Mouse (Mus musculus) forebrain, embryonic 16.5 days (tissue): ENCODE measurements at regions not wholly inside any gene's neighbourhood (a gene's known extent, or its start where the extent isn't known, plus 50 kb on each side); places are given as distances from the start of the nearest gene placed in this dataset.

ENCODE experiments used
- ATAC-seq: fragments of 200-750 bp; cut with Nextera tagmentation; 2 replicates; pipeline ENCODE4 v1.8.0; 2017; ENCODE audit warnings: mild to moderate bottlenecking, moderate library complexity
- H3K27ac ChIP-seq: fragments of 300-500 bp; sonication (generic); 2 replicates; pipeline ENCODE4 v1.5.1; 2014; ENCODE audit warnings: low read length, control low read depth
- H3K27me3 ChIP-seq: fragments of 300-500 bp; sonication (generic); replicated peaks from 2 replicates; pipeline ENCODE4 v1.6.1; 2014; ENCODE audit warnings: low read length; ENCODE audit not compliant: control insufficient read depth, insufficient read depth
- H3K36me3 ChIP-seq: fragments of 300-500 bp; sonication (generic); 2 replicates; pipeline ENCODE4 v1.6.1; 2014; ENCODE audit not compliant: control insufficient read depth, insufficient read depth
- H3K4me1 ChIP-seq: fragments of 300-500 bp; sonication (generic); replicated peaks from 2 replicates; pipeline ENCODE4 v1.6.1; 2014; ENCODE audit warnings: low read length; ENCODE audit not compliant: control insufficient read depth, insufficient read depth
- H3K4me2 ChIP-seq: fragments of 300-500 bp; sonication (generic); 2 replicates; pipeline ENCODE4 v1.6.1; 2014; ENCODE audit warnings: mild to moderate bottlenecking, low read length, control low read depth
- H3K4me3 ChIP-seq: fragments of 300-500 bp; sonication (generic); replicated peaks from 2 replicates; pipeline ENCODE4 v1.5.1; 2014; ENCODE audit warnings: mild to moderate bottlenecking, low read length, control low read depth
- H3K9ac ChIP-seq: fragments of 300-500 bp; sonication (generic); replicated peaks from 2 replicates; pipeline ENCODE4 v1.6.1; 2014; ENCODE audit warnings: low read depth, low read length, control low read depth
- H3K9me3 ChIP-seq: fragments of 300-500 bp; sonication (generic); 2 replicates; pipeline ENCODE4 v1.6.1; 2016; ENCODE audit warnings: low read length; ENCODE audit not compliant: control insufficient read depth
- WGBS: fragments of 180-500 bp; shearing (Covaris S2); extraction: QIAGEN DNeasy Blood & Tissue Kit; methylation state at CpG from one replicate; pipeline ENCODE4 v1.1.7; 2014; 5-methylcytosine and 5-hydroxymethylcytosine counted together

DNA sequence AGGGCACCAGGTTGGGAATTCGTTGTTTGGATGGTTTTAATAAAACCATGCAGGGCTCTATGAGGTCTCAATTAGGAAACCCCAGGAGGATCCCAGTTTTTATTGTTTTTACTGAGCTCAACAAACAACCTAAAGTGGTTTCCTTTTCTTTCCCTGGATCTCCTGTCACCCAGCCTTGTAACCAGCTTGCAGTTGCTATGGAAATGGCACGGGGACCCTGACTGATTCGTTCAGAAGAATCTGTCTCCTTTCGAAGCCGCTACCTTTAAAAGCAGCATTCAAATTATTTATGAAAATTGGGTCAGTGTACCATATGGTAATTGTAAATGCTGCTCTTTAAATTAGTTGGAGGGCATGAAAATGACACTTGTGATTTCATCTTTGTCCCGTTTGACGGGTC is 176.5 kb upstream of the Rhobtb1 start:
- Histone ChIP-seq H3K36me3 (no peaks in the 10 kb centered on the region), H3K4me1 (no peaks in the 10 kb centered on the region), H3K9me3 (no peaks in the 10 kb centered on the region), H3K9ac (no peak overlapping the region), H3K4me2 (no peak overlapping the region), H3K27me3 (no peaks in the 10 kb centered on the region), H3K4me3 (no peak overlapping the region), H3K27ac (no peak overlapping the region)
- WGBS, result 45% methylated on average over 7 of the region's 7 CpGs
- ATAC-seq, result no peak

GRCm38 (mm10) chr10:68976443-68977025 is 174.7 kb upstream of the Rhobtb1 start:
- no peak overlapping the region for H3K9ac ChIP-seq
- WGBS, result 86% methylated on average over 10 of the region's 10 CpGs
- no peaks in the 10 kb centered on the region for H3K27me3 ChIP-seq
- no peak for ATAC-seq
- no peak overlapping the region for H3K4me3 ChIP-seq
- H3K27ac ChIP-seq, result no peak overlapping the region
- no peaks in the 10 kb centered on the region for H3K36me3 ChIP-seq
- no peaks in the 10 kb centered on the region for H3K9me3 ChIP-seq
- H3K4me2 ChIP-seq, result no peak overlapping the region
- no peaks in the 10 kb centered on the region for H3K4me1 ChIP-seq

GRCm38 (mm10) chr10:68978115-68978514 is 173.1 kb upstream of the Rhobtb1 start:
- H3K9ac ChIP-seq, result no peak overlapping the region
- 70% methylated on average over 4 of the region's 4 CpGs for WGBS
- no peak overlapping the region for H3K4me2 ChIP-seq
- ATAC-seq, result no peak
- no peak overlapping the region for H3K27ac ChIP-seq
- H3K4me3 ChIP-seq, result no peak overlapping the region
- H3K36me3 ChIP-seq, result no peaks in the 10 kb centered on the region
- H3K4me1 ChIP-seq, result no peaks in the 10 kb centered on the region
- no peaks in the 10 kb centered on the region for H3K9me3 ChIP-seq
- H3K27me3 ChIP-seq, result no peaks in the 10 kb centered on the region

DNA sequence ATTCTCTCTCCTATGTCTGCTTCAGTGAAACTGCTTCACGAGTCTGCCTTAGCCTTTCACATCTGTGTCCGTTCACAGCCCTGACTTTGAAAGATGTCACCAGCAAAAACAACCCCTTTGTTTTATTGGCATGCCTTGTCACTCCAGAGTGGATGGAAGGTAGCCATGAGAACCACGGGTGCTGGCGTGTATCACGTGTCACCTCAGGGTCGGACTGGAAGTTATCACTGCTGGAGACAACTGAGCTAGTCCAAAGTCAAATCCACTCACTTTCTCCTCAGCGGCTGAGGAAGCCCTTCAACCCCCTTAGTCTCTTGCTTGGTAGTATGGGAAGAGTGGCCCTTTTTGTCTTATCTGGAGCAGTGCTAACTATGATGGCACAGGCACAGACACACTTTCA is 171.3 kb upstream of the Rhobtb1 start:
- no peak overlapping the region for H3K4me3 ChIP-seq
- H3K27ac ChIP-seq, result no peak overlapping the region
- H3K9ac ChIP-seq, result no peak overlapping the region
- WGBS, result 88% methylated on average over 7 of the region's 7 CpGs
- no peaks in the 10 kb centered on the region for H3K9me3 ChIP-seq
- no peak for ATAC-seq
- no peaks in the 10 kb centered on the region for H3K4me1 ChIP-seq
- H3K36me3 ChIP-seq, result no peaks in the 10 kb centered on the region
- H3K27me3 ChIP-seq, result no peaks in the 10 kb centered on the region
- H3K4me2 ChIP-seq, result no peak overlapping the region

GRCm38 (mm10) chr10:68982288-68982687 is 168.9 kb upstream of the Rhobtb1 start:
- Histone ChIP-seq H3K4me3 (no peak overlapping the region), H3K4me1 (no peaks in the 10 kb centered on the region), H3K27ac (no peak overlapping the region), H3K9me3 (no peaks in the 10 kb centered on the region), H3K9ac (no peak overlapping the region), H3K27me3 (no peaks in the 10 kb centered on the region), H3K4me2 (no peak overlapping the region), H3K36me3 (no peaks in the 10 kb centered on the region)
- no peak for ATAC-seq
- 85% methylated on average over 8 of the region's 8 CpGs for WGBS

- WGBS, result 83% methylated on average over 6 of the region's 6 CpGs
- Histone ChIP-seq H3K27ac (no peak overlapping the region), H3K4me2 (no peak overlapping the region), H3K36me3 (no peaks in the 10 kb centered on the region), H3K9me3 (no peaks in the 10 kb centered on the region), H3K9ac (no peak overlapping the region), H3K4me1 (no peaks in the 10 kb centered on the region), H3K27me3 (no peaks in the 10 kb centered on the region), H3K4me3 (no peak overlapping the region)
- ATAC-seq, result no peak
Measured at GRCm38 (mm10) chr10:68990584-68990983, 160.7 kb upstream of the Rhobtb1 start.

DNA sequence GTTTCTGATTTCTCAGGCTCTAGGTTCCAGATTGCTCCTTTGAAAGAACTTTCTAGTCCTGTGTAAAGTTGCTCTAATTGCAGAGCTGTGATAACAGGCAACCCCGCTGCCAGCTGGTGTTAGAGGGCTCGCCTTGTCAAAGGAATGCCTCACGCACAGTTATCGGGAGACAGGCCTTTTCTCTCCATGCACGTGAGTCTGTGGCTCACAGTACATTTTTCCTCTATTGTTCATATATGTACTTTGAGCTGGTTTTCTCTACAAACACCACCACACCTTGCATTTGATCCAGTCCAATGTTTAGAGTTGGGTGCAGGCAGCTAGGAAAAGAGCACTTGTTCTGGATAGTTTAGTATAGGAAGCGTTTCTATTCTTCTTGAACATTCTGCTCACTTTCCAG is 151.6 kb upstream of the Rhobtb1 start:
- no peak for ATAC-seq
- WGBS, result 91% methylated on average over 6 of the region's 6 CpGs
- H3K27ac ChIP-seq, result no peak overlapping the region

DNA sequence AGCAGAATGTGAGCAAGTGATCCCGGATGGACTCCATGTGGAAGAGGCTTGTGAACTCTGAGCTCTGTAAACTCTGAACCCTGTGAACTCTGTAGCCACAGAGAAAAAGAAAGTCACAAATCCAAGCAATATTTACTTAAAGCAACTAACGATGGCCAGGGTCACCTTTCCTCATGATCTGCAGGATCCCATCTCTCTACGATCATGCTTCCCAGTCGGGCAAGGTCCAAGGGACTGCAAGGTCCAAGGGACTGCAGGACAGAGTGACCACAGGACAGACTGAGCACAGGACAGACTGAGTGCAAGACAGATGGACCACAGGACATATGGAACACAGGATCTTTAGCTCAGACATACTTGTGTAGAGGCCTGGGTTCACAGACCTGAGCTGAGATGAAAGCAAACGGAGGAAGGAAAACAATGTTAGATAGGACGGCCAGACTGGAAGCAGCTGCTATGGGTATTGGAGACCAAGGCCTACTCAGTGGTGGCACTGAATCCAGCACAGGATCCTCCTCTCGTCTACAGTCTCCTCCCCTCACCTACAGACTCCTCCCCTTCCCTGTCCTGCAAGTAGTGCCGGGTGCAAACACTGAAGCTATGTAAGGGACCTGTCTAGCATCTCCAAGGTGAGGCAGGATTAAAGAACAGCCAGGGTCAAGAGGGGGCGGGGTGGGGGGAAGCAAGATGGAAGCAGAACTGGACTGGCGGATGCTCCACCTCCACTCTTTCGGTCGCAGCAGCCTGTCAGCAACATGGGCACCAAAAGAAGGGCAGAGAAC is 149.4 kb upstream of the Rhobtb1 start:
- Histone ChIP-seq H3K36me3 (no peaks in the 10 kb centered on the region), H3K4me2 (no peak overlapping the region), H3K27me3 (no peaks in the 10 kb centered on the region), H3K4me1 (no peaks in the 10 kb centered on the region), H3K9me3 (0 out of 2 replicates have a peak, but pooled peaks cover 2% of the 10 kb centered on the region), H3K9ac (no peak overlapping the region), H3K27ac (no peak overlapping the region), H3K4me3 (no peak overlapping the region)
- no peak for ATAC-seq
- 90% methylated on average over 12 of the region's 12 CpGs for WGBS

More for the DNA sequence above, 151.6 kb upstream of the Rhobtb1 start:
- no peak overlapping the region for H3K4me2 ChIP-seq
- H3K4me1 ChIP-seq, result no peaks in the 10 kb centered on the region
- H3K9ac ChIP-seq, result no peak overlapping the region
- H3K36me3 ChIP-seq, result no peaks in the 10 kb centered on the region
- H3K9me3 ChIP-seq, result 0 out of 2 replicates have a peak, but pooled peaks cover 2% of the 10 kb centered on the region
- no peaks in the 10 kb centered on the region for H3K27me3 ChIP-seq
- H3K4me3 ChIP-seq, result no peak overlapping the region

- ATAC-seq, result no peak
- Histone ChIP-seq H3K36me3 (no peaks in the 10 kb centered on the region), H3K4me3 (no peak overlapping the region), H3K27ac (no peak overlapping the region), H3K9me3 (0 out of 2 replicates have a peak, but pooled peaks cover 2% of the 10 kb centered on the region), H3K9ac (no peak overlapping the region), H3K4me2 (no peak overlapping the region), H3K4me1 (no peaks in the 10 kb centered on the region), H3K27me3 (no peaks in the 10 kb centered on the region)
- WGBS, result 53% methylated on average over 9 of the region's 9 CpGs
Measured at GRCm38 (mm10) chr10:69005199-69005872, 145.9 kb upstream of the Rhobtb1 start.
